ENCODE assay signal across 29 mouse cellular contexts in the genomic region with DNA sequence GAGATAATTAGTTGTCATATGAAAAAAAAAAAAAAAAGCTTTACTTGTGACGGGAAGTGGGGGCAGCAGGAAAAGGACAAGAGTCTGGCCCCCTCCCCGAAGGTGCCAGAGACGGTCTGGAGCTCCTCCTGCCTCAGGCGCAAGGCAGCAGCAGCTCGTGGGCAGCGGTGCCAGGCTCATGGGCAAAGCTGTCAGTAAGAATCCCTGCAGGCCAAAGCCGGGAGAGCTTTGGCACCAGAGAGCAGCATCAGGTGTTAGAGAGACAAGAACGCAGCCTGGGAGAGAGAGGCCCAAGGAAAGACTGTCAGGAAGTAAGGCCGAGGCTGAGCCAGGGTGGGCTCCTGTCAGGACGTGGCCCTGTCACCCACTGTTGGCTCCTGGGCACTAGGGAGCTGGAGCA. TPM values are rescaled to one million over a fixed set of nuclear protein-coding genes. Genes with fewer than 3 reads are reported as not detected.
A peak's percentile ranks its signal among the peaks of the same experiment; 100 is the strongest.
DNase-seq lines count a peak whose midpoint lies in the region; ATAC-seq and TF ChIP-seq lines count a peak whose summit lies in the region.
"Had no signal": no experiment of that assay in that cellular context is flagged by ENCODE, and none has a peak within 500 bp of the region (broad histone marks: within the 10 kb centered on the region; RNA-seq: fewer than 3 reads in every experiment).

No protein-coding gene starts in this region.

- H3K9ac ChIP-seq in hindbrain, postnatal 0 days (replicated peaks; ENCODE audit: low read length): no peak overlapping the region
- no peak overlapping the region for H3K9ac ChIP-seq in hindbrain, embryonic 16.5 days (ENCODE audit: low read depth, low read length)
- H3K9ac ChIP-seq: embryonic facial prominence, embryonic 12.5 days; heart, embryonic 12.5 days; hindbrain, embryonic 14.5 days; limb, embryonic 12.5 days; liver, embryonic 15.5 days; lung, embryonic 14.5 days had no signal

- intact Hi-C loops in left cerebral cortex, postnatal 4 days (cut with DNase I): no loop called here

- H3K4me1 ChIP-seq in hindbrain, postnatal 0 days (ENCODE audit: insufficient read depth, low read length): no peaks in the 10 kb centered on the region
- H3K4me1 ChIP-seq in hindbrain, embryonic 16.5 days (ENCODE audit: control insufficient read depth, insufficient read depth, low read depth, low read length): no peaks in the 10 kb centered on the region
- H3K4me1 ChIP-seq: embryonic facial prominence, embryonic 12.5 days; liver, embryonic 15.5 days had no signal

- H3K4me2 ChIP-seq in hindbrain, postnatal 0 days (ENCODE audit: low read depth, low read length): no peak overlapping the region
- H3K4me2 ChIP-seq in hindbrain, embryonic 16.5 days (ENCODE audit: low read length): no peak overlapping the region
- H3K4me2 ChIP-seq: embryonic facial prominence, embryonic 12.5 days; heart, embryonic 12.5 days; hindbrain, embryonic 14.5 days; limb, embryonic 12.5 days; liver, embryonic 15.5 days; lung, embryonic 14.5 days had no signal

- H3K27me3 ChIP-seq in hindbrain, postnatal 0 days (ENCODE audit: insufficient read depth, low read length): no peaks in the 10 kb centered on the region
- H3K27me3 ChIP-seq in hindbrain, embryonic 16.5 days (replicated peaks; ENCODE audit: control insufficient read depth, insufficient read depth, low read length): no peaks in the 10 kb centered on the region
- H3K27me3 ChIP-seq: CH12.LX; embryonic facial prominence, embryonic 12.5 days; heart, embryonic 12.5 days; limb, embryonic 12.5 days; liver, embryonic 15.5 days had no signal

- 0 out of 2 replicates have a peak, but pooled peaks have one; percentile 21 for ATAC-seq in hindbrain, postnatal 0 days
- ATAC-seq in hindbrain, embryonic 16.5 days: no peak
- ATAC-seq: forebrain, embryonic 14.5 days had no signal

- DNase-seq in adrenal gland, adult (ENCODE audit: inconsistent age in 2 of 2, low spot score in 1 of 2): peak; percentile 41 to 69
- DNase-seq in adrenal gland, adult 8-10 months: no peak
- no peak for DNase-seq in hindbrain, postnatal 0 days (ENCODE audit: low spot score)
- peak; percentile 12 for DNase-seq in left cerebral cortex, postnatal 4 days
- DNase-seq in left cerebral cortex, adult 9 months (ENCODE audit: low spot score in 2 of 2): no peak
- DNase-seq in brain, adult 2 months (ENCODE audit: low read depth, low spot score): peak; percentile 43
- DNase-seq in right cerebral cortex, postnatal 14 days: no peak
- DNase-seq: cerebellum, adult 11-12 months; cerebellum, adult 9-11 months; embryo, embryonic 11 days; gastrocnemius, adult 2 months; gastrocnemius, postnatal 36 days; heart, adult 2 months; kidney, adult 9 months; kidney, postnatal 10 days; lung, embryonic 14.5 days; lung, postnatal 14 days; spleen, adult 18-20 months; thymus, adult 2 months; thymus, postnatal 36 days had no signal

- H3K9me3 ChIP-seq in hindbrain, postnatal 0 days (ENCODE audit: low read length): no peaks in the 10 kb centered on the region
- no peaks in the 10 kb centered on the region for H3K9me3 ChIP-seq in hindbrain, embryonic 16.5 days (ENCODE audit: control insufficient read depth, low read length)
- H3K9me3 ChIP-seq: embryonic facial prominence, embryonic 12.5 days; heart, embryonic 12.5 days; limb, embryonic 12.5 days; liver, embryonic 15.5 days; midbrain, embryonic 10.5 days had no signal

- no peak for TF ChIP-seq CTCF in hindbrain, postnatal 0 days (IDR thresholded peaks at IDR 0.05; ENCODE audit: low read depth)

- no peaks in the 10 kb centered on the region; the same call in 1 of the 2 replicates for H3K36me3 ChIP-seq in hindbrain, postnatal 0 days (ENCODE audit: insufficient read depth, low read length)
- H3K36me3 ChIP-seq in hindbrain, embryonic 16.5 days (ENCODE audit: control insufficient read depth, insufficient read depth, low read length): no peaks in the 10 kb centered on the region

- no peak overlapping the region for H3K4me3 ChIP-seq in hindbrain, postnatal 0 days (ENCODE audit: low read length)
- no peak overlapping the region for H3K4me3 ChIP-seq in hindbrain, embryonic 16.5 days (ENCODE audit: low read length)
- H3K4me3 ChIP-seq: embryonic facial prominence, embryonic 12.5 days; gastrocnemius, adult 2 months; heart, adult 2 months; heart, embryonic 12.5 days; limb, embryonic 12.5 days; liver, embryonic 15.5 days; midbrain, embryonic 10.5 days had no signal

- WGBS in hindbrain, postnatal 0 days: 73% methylated on average over 10 of the region's 10 CpGs
- 64% methylated on average over 10 of the region's 10 CpGs for WGBS in hindbrain, embryonic 16.5 days

- H3K27ac ChIP-seq in hindbrain, postnatal 0 days: no peak overlapping the region
- no peak overlapping the region for H3K27ac ChIP-seq in hindbrain, embryonic 16.5 days (ENCODE audit: low read depth, low read length)
- H3K27ac ChIP-seq: embryonic facial prominence, embryonic 12.5 days; gastrocnemius, adult 2 months; heart, adult 2 months; hindbrain, embryonic 14.5 days; limb, embryonic 12.5 days; liver, embryonic 15.5 days; midbrain, embryonic 10.5 days had no signal

RNA-seq across cellular contexts. Expression of gene Klhl2, which starts 22.5 kb away (rescaled TPM):
- 10 to 100 TPM; 49.6 to 81.4 (median 58.7) TPM for total RNA-seq in adrenal gland, adult 8-10 months (2022)
- total RNA-seq in hindbrain, postnatal 0 days (2014; rRNA removed): 35.0 and 41.0 TPM in 2 replicates
- polyA plus RNA-seq in hindbrain, postnatal 0 days (2015; fragmentation: Nextera tagmentation; extraction: Ambion mirVana): 26.3 and 27.4 TPM in 2 replicates
- 16.3 and 18.3 TPM in 2 replicates for polyA plus RNA-seq in hindbrain, embryonic 16.5 days (2015; fragmentation: Nextera tagmentation; extraction: Ambion mirVana)
- 100 to 1,000 TPM in 1 of 2 experiments, 10 to 100 TPM in 1; 97.3 to 103 TPM for total RNA-seq in left cerebral cortex, postnatal 4 days (2021)

Comparison
In these comparisons a context has a peak if more than half of its experiments do, and no peak if none do; other contexts are left out.
1. DNase-seq: peak in adrenal gland, adult (2 of 2), left cerebral cortex, postnatal 4 days (single experiment) and brain, adult 2 months (single experiment); none in adrenal gland, adult 8-10 months (single experiment), hindbrain, postnatal 0 days (single experiment), left cerebral cortex, adult 9 months (0 of 2) and right cerebral cortex, postnatal 14 days (single experiment).